Mouse (Mus musculus): ENCODE data around the gene H3f3a. TPM values are rescaled to one million over a fixed set of nuclear protein-coding genes. Genes with fewer than 3 reads are reported as not detected.

H3f3a gene
- polyA plus RNA-seq, 1 experiment from 2014 or later: 2,156 TPM

- DNase-seq (ENCODE audit: low spot score): no peak
- WGBS: 78% methylated on average over 5 of the region's 5 CpGs
These were observed 32.5 kb downstream of the H3f3a start for GRCm38 (mm10) chr1:180781250-180781649.

DNA sequence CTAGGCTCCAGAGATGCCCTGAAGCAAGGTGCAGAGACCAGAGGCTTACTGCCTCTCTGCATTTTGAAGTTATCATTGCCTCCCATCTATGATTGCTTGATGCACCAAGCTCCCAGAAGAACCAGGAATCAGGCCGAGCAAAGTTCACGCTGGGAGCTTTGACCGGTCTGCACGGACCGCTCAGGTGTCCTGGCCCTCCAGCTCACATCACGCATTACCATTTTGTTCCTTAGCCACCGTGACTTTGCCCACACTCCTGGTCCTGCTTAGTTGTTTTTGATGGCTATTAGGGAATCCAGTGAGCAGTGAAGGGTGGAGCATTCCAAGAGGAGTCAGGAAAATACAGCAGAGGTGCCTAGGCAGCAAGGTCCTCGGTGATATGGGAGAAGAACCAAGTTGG lies 33.5 kb downstream of the H3f3a start:
- ATAC-seq (ENCODE audit: low read depth): no peak
- H3K36me3 ChIP-seq (ENCODE audit: control insufficient read depth, insufficient read depth, low read length): no peaks in the 10 kb centered on the region
- H3K4me3 ChIP-seq (ENCODE audit: low read depth, low read length): no peak overlapping the region
- H3K27ac ChIP-seq (replicated peaks; ENCODE audit: low read depth, low read length): no peak overlapping the region
- no peak for DNase-seq (ENCODE audit: low spot score)
- H3K4me2 ChIP-seq (ENCODE audit: low read depth, low read length): no peak overlapping the region
- H3K27me3 ChIP-seq (replicated peaks; ENCODE audit: control insufficient read depth, insufficient read depth, low read length): no peaks in the 10 kb centered on the region
- 91% methylated on average over 8 of the region's 8 CpGs for WGBS
- H3K4me1 ChIP-seq (ENCODE audit: control insufficient read depth, insufficient read depth, low read length): peaks cover 10% of the 10 kb centered on the region; the same call in 1 of the 2 replicates
- H3K9me3 ChIP-seq (ENCODE audit: control insufficient read depth, low read length): no peaks in the 10 kb centered on the region
- H3K9ac ChIP-seq (ENCODE audit: low read depth, low read length): no peak overlapping the region

More at GRCm38 (mm10) chr1:180781250-180781649, 32.5 kb downstream of the H3f3a start:
- H3K27ac ChIP-seq (replicated peaks; ENCODE audit: low read depth, low read length): no peak overlapping the region
- H3K27me3 ChIP-seq (replicated peaks; ENCODE audit: control insufficient read depth, insufficient read depth, low read length): no peaks in the 10 kb centered on the region
- H3K36me3 ChIP-seq (ENCODE audit: control insufficient read depth, insufficient read depth, low read length): no peaks in the 10 kb centered on the region
- no peaks in the 10 kb centered on the region for H3K9me3 ChIP-seq (ENCODE audit: control insufficient read depth, low read length)
- H3K4me2 ChIP-seq (ENCODE audit: low read depth, low read length): no peak overlapping the region
- H3K4me1 ChIP-seq (ENCODE audit: control insufficient read depth, insufficient read depth, low read length): 0 out of 2 replicates have a peak, but pooled peaks cover 4% of the 10 kb centered on the region
- no peak overlapping the region for H3K9ac ChIP-seq (ENCODE audit: low read depth, low read length)
- H3K4me3 ChIP-seq (ENCODE audit: low read depth, low read length): no peak overlapping the region
- no peak for ATAC-seq (ENCODE audit: low read depth)

- ATAC-seq (ENCODE audit: low read depth) (no peak), DNase-seq (ENCODE audit: low spot score) (peak; percentile 48)
- Histone ChIP-seq H3K4me1 (ENCODE audit: control insufficient read depth, insufficient read depth, low read length) (peaks cover 10% of the 10 kb centered on the region; the same call in 1 of the 2 replicates), H3K9me3 (ENCODE audit: control insufficient read depth, low read length) (peaks cover 5% of the 10 kb centered on the region; the same call in 1 of the 2 replicates), H3K4me3 (ENCODE audit: low read depth, low read length) (no peak overlapping the region), H3K36me3 (ENCODE audit: control insufficient read depth, insufficient read depth, low read length) (no peaks in the 10 kb centered on the region), H3K27ac (replicated peaks; ENCODE audit: low read depth, low read length) (no peak overlapping the region), H3K4me2 (ENCODE audit: low read depth, low read length) (peak overlapping the region; percentile 68; the same call in 1 of the 2 replicates), H3K9ac (ENCODE audit: low read depth, low read length) (no peak overlapping the region), H3K27me3 (replicated peaks; ENCODE audit: control insufficient read depth, insufficient read depth, low read length) (no peaks in the 10 kb centered on the region)
- 71% methylated on average over 10 of the region's 10 CpGs for WGBS
These were observed 34.8 kb downstream of the H3f3a start for GRCm38 (mm10) chr1:180778941-180779340.

DNA sequence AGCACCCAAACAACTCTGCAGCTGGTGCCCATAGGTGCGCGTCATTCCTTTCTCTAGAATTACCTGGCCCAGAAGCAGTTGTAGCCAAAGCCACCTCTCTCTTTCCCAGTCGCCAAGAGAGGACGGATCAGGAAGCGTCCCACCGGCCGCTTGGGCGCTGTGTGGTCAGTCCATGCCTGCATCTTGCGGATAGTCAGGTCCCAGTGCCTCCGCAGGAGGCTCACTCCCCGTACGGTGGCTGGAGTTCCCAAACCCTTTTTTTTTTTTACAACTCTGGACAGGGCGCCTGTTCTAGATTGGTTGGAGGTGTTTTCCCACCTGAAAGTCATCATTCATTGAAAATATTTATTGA lies 35.4 kb downstream of the H3f3a start:
- DNase-seq (ENCODE audit: low spot score): no peak
- WGBS: 1% methylated on average over 12 of the region's 13 CpGs
- H3K4me2 ChIP-seq (ENCODE audit: low read depth, low read length): peak overlapping the region; percentile 68

GRCm38 (mm10) chr1:180777660-180778402 lies 35.9 kb downstream of the H3f3a start:
- H3K4me1 ChIP-seq (ENCODE audit: control insufficient read depth, insufficient read depth, low read length): peaks cover 10% of the 10 kb centered on the region; the same call in 1 of the 2 replicates
- H3K27me3 ChIP-seq (replicated peaks; ENCODE audit: control insufficient read depth, insufficient read depth, low read length): no peaks in the 10 kb centered on the region
- peak overlapping the region; percentile 83 for H3K27ac ChIP-seq (replicated peaks; ENCODE audit: low read depth, low read length)
- H3K36me3 ChIP-seq (ENCODE audit: control insufficient read depth, insufficient read depth, low read length): no peaks in the 10 kb centered on the region
- peak overlapping the region; percentile 72 for H3K9ac ChIP-seq (ENCODE audit: low read depth, low read length)
- DNase-seq (ENCODE audit: low spot score): peak; percentile 96
- 0% methylated on average over 48 of the region's 56 CpGs for WGBS
- H3K4me3 ChIP-seq (ENCODE audit: low read depth, low read length): peak overlapping the region; percentile 51
- peak overlapping the region; percentile 68 for H3K4me2 ChIP-seq (ENCODE audit: low read depth, low read length)
- peak; percentile 91 for ATAC-seq (ENCODE audit: low read depth)
- peaks cover 5% of the 10 kb centered on the region; the same call in 1 of the 2 replicates for H3K9me3 ChIP-seq (ENCODE audit: control insufficient read depth, low read length)

More for the DNA sequence above, 35.4 kb downstream of the H3f3a start:
- H3K27me3 ChIP-seq (replicated peaks; ENCODE audit: control insufficient read depth, insufficient read depth, low read length): no peaks in the 10 kb centered on the region
- peaks cover 5% of the 10 kb centered on the region; the same call in 1 of the 2 replicates for H3K9me3 ChIP-seq (ENCODE audit: control insufficient read depth, low read length)
- peak overlapping the region; percentile 51 for H3K4me3 ChIP-seq (ENCODE audit: low read depth, low read length)
- peak overlapping the region; percentile 83; the same call in 1 of the 2 replicates for H3K27ac ChIP-seq (replicated peaks; ENCODE audit: low read depth, low read length)
- H3K9ac ChIP-seq (ENCODE audit: low read depth, low read length): peak overlapping the region; percentile 72
- no peaks in the 10 kb centered on the region for H3K36me3 ChIP-seq (ENCODE audit: control insufficient read depth, insufficient read depth, low read length)
- H3K4me1 ChIP-seq (ENCODE audit: control insufficient read depth, insufficient read depth, low read length): peaks cover 10% of the 10 kb centered on the region; the same call in 1 of the 2 replicates
- ATAC-seq (ENCODE audit: low read depth): peak; percentile 32

GRCm38 (mm10) chr1:180777289-180777659 lies 36.5 kb downstream of the H3f3a start:
- Histone ChIP-seq H3K4me3 (ENCODE audit: low read depth, low read length) (peak overlapping the region; percentile 51), H3K9me3 (ENCODE audit: control insufficient read depth, low read length) (peaks cover 8% of the 10 kb centered on the region; the same call in 1 of the 2 replicates), H3K27me3 (replicated peaks; ENCODE audit: control insufficient read depth, insufficient read depth, low read length) (no peaks in the 10 kb centered on the region), H3K27ac (replicated peaks; ENCODE audit: low read depth, low read length) (peak overlapping the region; percentile 83), H3K4me1 (ENCODE audit: control insufficient read depth, insufficient read depth, low read length) (peaks cover 10% of the 10 kb centered on the region; the same call in 1 of the 2 replicates), H3K36me3 (ENCODE audit: control insufficient read depth, insufficient read depth, low read length) (no peaks in the 10 kb centered on the region), H3K9ac (ENCODE audit: low read depth, low read length) (peak overlapping the region; percentile 72), H3K4me2 (ENCODE audit: low read depth, low read length) (peak overlapping the region; percentile 68)
- DNase-seq (ENCODE audit: low spot score) (no peak), ATAC-seq (ENCODE audit: low read depth) (peak; percentile 8)
- WGBS: 4% methylated on average over 10 of the region's 10 CpGs

- Histone ChIP-seq H3K27me3 (replicated peaks; ENCODE audit: control insufficient read depth, insufficient read depth, low read length) (no peaks in the 10 kb centered on the region), H3K36me3 (ENCODE audit: control insufficient read depth, insufficient read depth, low read length) (no peaks in the 10 kb centered on the region), H3K4me1 (ENCODE audit: control insufficient read depth, insufficient read depth, low read length) (peaks cover 10% of the 10 kb centered on the region; the same call in 1 of the 2 replicates), H3K9ac (ENCODE audit: low read depth, low read length) (no peak overlapping the region), H3K27ac (replicated peaks; ENCODE audit: low read depth, low read length) (peak overlapping the region; percentile 24; the same call in 1 of the 2 replicates), H3K9me3 (ENCODE audit: control insufficient read depth, low read length) (peaks cover 8% of the 10 kb centered on the region; the same call in 1 of the 2 replicates), H3K4me2 (ENCODE audit: low read depth, low read length) (no peak overlapping the region; the same call in 1 of the 2 replicates), H3K4me3 (ENCODE audit: low read depth, low read length) (no peak overlapping the region)
- WGBS: 85% methylated on average over 6 of the region's 6 CpGs
- DNase-seq (ENCODE audit: low spot score) (no peak), ATAC-seq (ENCODE audit: low read depth) (no peak)
These were observed 37.2 kb downstream of the H3f3a start for GRCm38 (mm10) chr1:180776494-180776893.

DNA sequence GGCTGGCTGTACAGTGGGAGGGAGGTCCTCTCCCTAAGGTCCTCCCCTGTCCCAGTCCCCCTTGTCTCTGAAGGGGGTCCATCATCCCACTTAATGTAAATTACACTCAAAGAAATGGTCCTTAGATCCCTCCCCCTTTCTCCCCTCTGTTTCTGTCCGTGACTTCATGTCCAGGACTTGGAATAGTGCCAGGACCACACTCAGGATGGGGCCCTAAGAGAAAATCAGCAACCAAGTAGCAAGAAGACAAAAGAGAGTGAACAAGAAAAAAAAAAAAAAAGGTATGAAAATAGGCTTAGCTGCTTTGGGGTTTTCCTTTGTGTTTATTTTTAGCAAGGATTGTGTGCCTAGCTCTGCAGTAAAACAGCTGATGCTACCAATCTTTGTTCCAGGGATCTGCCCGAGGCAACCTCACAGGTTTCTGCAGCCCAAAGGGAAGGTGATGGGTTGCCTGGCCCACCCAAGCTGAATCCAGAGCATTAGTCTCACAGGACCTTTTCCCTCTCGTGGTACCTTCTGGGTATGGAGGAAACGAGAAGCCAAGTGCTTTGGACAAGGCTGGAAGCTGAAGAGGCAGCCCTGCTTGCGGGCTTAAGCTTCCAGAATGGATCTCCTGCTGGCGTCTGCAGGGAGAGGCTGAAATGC lies 37.8 kb downstream of the H3f3a start:
- H3K9me3 ChIP-seq (ENCODE audit: control insufficient read depth, low read length): peaks cover 8% of the 10 kb centered on the region; the same call in 1 of the 2 replicates
- WGBS: 52% methylated on average over 6 of the region's 6 CpGs

More for the DNA sequence above, 37.8 kb downstream of the H3f3a start:
- Histone ChIP-seq H3K27me3 (replicated peaks; ENCODE audit: control insufficient read depth, insufficient read depth, low read length) (no peaks in the 10 kb centered on the region), H3K27ac (replicated peaks; ENCODE audit: low read depth, low read length) (peak overlapping the region; percentile 24; the same call in 1 of the 2 replicates), H3K4me2 (ENCODE audit: low read depth, low read length) (no peak overlapping the region; the same call in 1 of the 2 replicates), H3K4me1 (ENCODE audit: control insufficient read depth, insufficient read depth, low read length) (peaks cover 10% of the 10 kb centered on the region; the same call in 1 of the 2 replicates), H3K36me3 (ENCODE audit: control insufficient read depth, insufficient read depth, low read length) (no peaks in the 10 kb centered on the region), H3K4me3 (ENCODE audit: low read depth, low read length) (no peak overlapping the region), H3K9ac (ENCODE audit: low read depth, low read length) (no peak overlapping the region)
- no peak for DNase-seq (ENCODE audit: low spot score)
- no peak for ATAC-seq (ENCODE audit: low read depth)

Measured in embryonic facial prominence, embryonic 14.5 days (tissue).